Mouse (Mus musculus): ENCODE measurements around the gene Mptx2. TPM values are rescaled to one million over a fixed set of nuclear protein-coding genes. Genes with fewer than 3 reads are reported as not detected.
"Not testable (repeated sequence)": the region's sequence is repeated elsewhere in the genome, so short reads cannot be mapped to it uniquely, and the experiment has no call there.

Mptx2 gene
- polyA plus RNA-seq (2015; fragmentation: Nextera tagmentation; extraction: Ambion mirVana): not detected in 2 replicates

GRCm38 (mm10) chr1:173277677-173278076 is at the start of gene Mptx2:
Gene Mptx2, minus strand, starts transcription at chr1:173277777.
- no peaks in the 10 kb centered on the region for H3K4me1 ChIP-seq (replicated peaks)
- H3K27me3 ChIP-seq (replicated peaks): no peaks in the 10 kb centered on the region
- H3K36me3 ChIP-seq: no peaks in the 10 kb centered on the region
- ATAC-seq: no peak
- H3K9ac ChIP-seq: no peak within 1 kb of the TSS
- WGBS: 62% methylated on average over 3 of the region's 3 CpGs
- no peak within 1 kb of the TSS for H3K27ac ChIP-seq
- no peaks in the 10 kb centered on the region for H3K9me3 ChIP-seq
- no peak within 1 kb of the TSS for H3K4me2 ChIP-seq (replicated peaks)
- H3K4me3 ChIP-seq (replicated peaks): no peak within 1 kb of the TSS

- Histone ChIP-seq H3K9me3 (no peaks in the 10 kb centered on the region), H3K4me2 (replicated peaks) (no peak overlapping the region), H3K9ac (no peak overlapping the region), H3K4me3 (replicated peaks) (no peak overlapping the region), H3K27me3 (replicated peaks) (no peaks in the 10 kb centered on the region), H3K36me3 (no peaks in the 10 kb centered on the region), H3K4me1 (replicated peaks) (no peaks in the 10 kb centered on the region), H3K27ac (no peak overlapping the region)
- ATAC-seq: no peak
- 63% methylated on average over 1 of the region's 1 CpGs for WGBS
Measured at GRCm38 (mm10) chr1:173326552-173326951, 49.0 kb upstream of the Mptx2 start.

- H3K4me2 ChIP-seq (replicated peaks): no peak overlapping the region
- no peaks in the 10 kb centered on the region for H3K27me3 ChIP-seq (replicated peaks)
- no peak for ATAC-seq
- H3K4me3 ChIP-seq (replicated peaks): no peak overlapping the region
- H3K9me3 ChIP-seq: no peaks in the 10 kb centered on the region
- no peak overlapping the region for H3K27ac ChIP-seq
- no peaks in the 10 kb centered on the region for H3K4me1 ChIP-seq (replicated peaks)
- H3K36me3 ChIP-seq: no peaks in the 10 kb centered on the region
- H3K9ac ChIP-seq: no peak overlapping the region
- 97% methylated on average over 1 of the region's 1 CpGs for WGBS
Measured at GRCm38 (mm10) chr1:173325395-173325794, 47.8 kb upstream of the Mptx2 start.

- Histone ChIP-seq H3K36me3 (no peaks in the 10 kb centered on the region), H3K27me3 (replicated peaks) (no peaks in the 10 kb centered on the region), H3K4me2 (replicated peaks) (no peak overlapping the region), H3K4me1 (replicated peaks) (no peaks in the 10 kb centered on the region), H3K27ac (no peak overlapping the region), H3K9ac (no peak overlapping the region), H3K4me3 (replicated peaks) (no peak overlapping the region), H3K9me3 (no peaks in the 10 kb centered on the region)
- 70% methylated on average over 4 of the region's 4 CpGs for WGBS
- ATAC-seq: no peak
Measured at GRCm38 (mm10) chr1:173324961-173325360, 47.4 kb upstream of the Mptx2 start.

- H3K27ac ChIP-seq: no peak overlapping the region
- H3K27me3 ChIP-seq (replicated peaks): no peaks in the 10 kb centered on the region
- H3K9ac ChIP-seq: no peak overlapping the region
- no peak overlapping the region for H3K4me3 ChIP-seq (replicated peaks)
- WGBS: 26% methylated on average over 5 of the region's 5 CpGs
- H3K4me1 ChIP-seq (replicated peaks): no peaks in the 10 kb centered on the region
- H3K4me2 ChIP-seq (replicated peaks): no peak overlapping the region
- H3K36me3 ChIP-seq: no peaks in the 10 kb centered on the region
- no peaks in the 10 kb centered on the region for H3K9me3 ChIP-seq
- ATAC-seq: no peak
Measured at GRCm38 (mm10) chr1:173323839-173324585, 46.4 kb upstream of the Mptx2 start.

GRCm38 (mm10) chr1:173322249-173322627 is 44.7 kb upstream of the Mptx2 start:
- Histone ChIP-seq H3K4me3 (replicated peaks) (no peak overlapping the region), H3K4me2 (replicated peaks) (no peak overlapping the region), H3K27me3 (replicated peaks) (no peaks in the 10 kb centered on the region), H3K9ac (no peak overlapping the region), H3K9me3 (no peaks in the 10 kb centered on the region), H3K36me3 (no peaks in the 10 kb centered on the region), H3K4me1 (replicated peaks) (no peaks in the 10 kb centered on the region), H3K27ac (no peak overlapping the region)
- WGBS: 62% methylated on average over 6 of the region's 6 CpGs
- no peak for ATAC-seq

GRCm38 (mm10) chr1:173321593-173322248 is 44.1 kb upstream of the Mptx2 start:
- Histone ChIP-seq H3K4me2 (replicated peaks) (no peak overlapping the region), H3K27me3 (replicated peaks) (no peaks in the 10 kb centered on the region), H3K9me3 (no peaks in the 10 kb centered on the region), H3K9ac (no peak overlapping the region), H3K4me1 (replicated peaks) (no peaks in the 10 kb centered on the region), H3K27ac (no peak overlapping the region), H3K4me3 (replicated peaks) (no peak overlapping the region), H3K36me3 (no peaks in the 10 kb centered on the region)
- no peak for ATAC-seq
- 67% methylated on average over 8 of the region's 8 CpGs for WGBS

- no peak overlapping the region for H3K27ac ChIP-seq
- 86% methylated on average over 2 of the region's 2 CpGs for WGBS
- no peaks in the 10 kb centered on the region for H3K27me3 ChIP-seq (replicated peaks)
Measured at GRCm38 (mm10) chr1:173317925-173318477, 40.4 kb upstream of the Mptx2 start.

GRCm38 (mm10) chr1:173315725-173316124 is 38.1 kb upstream of the Mptx2 start:
- Histone ChIP-seq H3K4me1 (replicated peaks) (no peaks in the 10 kb centered on the region), H3K4me2 (replicated peaks) (no peak overlapping the region), H3K9me3 (no peaks in the 10 kb centered on the region), H3K9ac (no peak overlapping the region), H3K4me3 (replicated peaks) (no peak overlapping the region), H3K27ac (no peak overlapping the region), H3K27me3 (replicated peaks) (no peaks in the 10 kb centered on the region), H3K36me3 (no peaks in the 10 kb centered on the region)
- ATAC-seq: no peak
- WGBS: 67% methylated on average over 3 of the region's 3 CpGs

More at GRCm38 (mm10) chr1:173317925-173318477, 40.4 kb upstream of the Mptx2 start:
- no peak overlapping the region for H3K4me3 ChIP-seq (replicated peaks)
- no peaks in the 10 kb centered on the region for H3K9me3 ChIP-seq
- H3K36me3 ChIP-seq: no peaks in the 10 kb centered on the region
- H3K4me1 ChIP-seq (replicated peaks): no peaks in the 10 kb centered on the region
- H3K9ac ChIP-seq: no peak overlapping the region
- H3K4me2 ChIP-seq (replicated peaks): no peak overlapping the region
- no peak for ATAC-seq

- WGBS: 82% methylated on average over 7 of the region's 7 CpGs
- not testable (repeated sequence) for H3K9me3 ChIP-seq; ATAC-seq; H3K36me3 ChIP-seq; H3K4me2 ChIP-seq (replicated peaks); H3K27me3 ChIP-seq (replicated peaks); H3K4me1 ChIP-seq (replicated peaks); H3K4me3 ChIP-seq (replicated peaks); H3K9ac ChIP-seq; H3K27ac ChIP-seq
Measured at GRCm38 (mm10) chr1:173313535-173314050, 36.0 kb upstream of the Mptx2 start.

GRCm38 (mm10) chr1:173302795-173303194 is 25.2 kb upstream of the Mptx2 start:
- not testable (repeated sequence) for H3K27me3 ChIP-seq (replicated peaks); ATAC-seq; H3K27ac ChIP-seq; H3K36me3 ChIP-seq; H3K9ac ChIP-seq; H3K4me3 ChIP-seq (replicated peaks); H3K9me3 ChIP-seq; H3K4me1 ChIP-seq (replicated peaks); H3K4me2 ChIP-seq (replicated peaks)
- WGBS: 29% methylated on average over 3 of the region's 3 CpGs

GRCm38 (mm10) chr1:173265701-173266100 is 11.9 kb downstream of the Mptx2 start, which contains the start of gene Olfr418:
Gene Olfr418, plus strand, starts transcription at chr1:173266001.
- Histone ChIP-seq H3K27ac (no peak within 1 kb of the TSS), H3K36me3 (no peaks in the 10 kb centered on the region), H3K9me3 (no peaks in the 10 kb centered on the region), H3K9ac (no peak within 1 kb of the TSS), H3K27me3 (replicated peaks) (no peaks in the 10 kb centered on the region), H3K4me2 (replicated peaks) (no peak within 1 kb of the TSS), H3K4me1 (replicated peaks) (no peaks in the 10 kb centered on the region), H3K4me3 (replicated peaks) (no peak within 1 kb of the TSS)
- no peak for ATAC-seq

Measured in intestine, embryonic 15.5 days (tissue).